Mouse (Mus musculus) kidney, embryonic 16.5 days (tissue): ENCODE data around the gene Ptges. TPM values are rescaled to one million over a fixed set of nuclear protein-coding genes. Genes with fewer than 3 reads are reported as not detected.

ENCODE experiments used
- ATAC-seq: fragments of 200-750 bp; cut with Nextera tagmentation; 2 replicates; pipeline ENCODE4 v1.8.0; 2017; ENCODE audit warnings: moderate TSS enrichment; ENCODE audit not compliant: low FRiP score, low TSS enrichment
- H3K27ac ChIP-seq: fragments of 300-500 bp; sonication (generic); 2 replicates; pipeline ENCODE4 v1.5.1; 2014; ENCODE audit warnings: low read length
- H3K27me3 ChIP-seq: fragments of 300-500 bp; sonication (generic); 2 replicates; pipeline ENCODE4 v1.6.1; 2014; ENCODE audit warnings: low read length, control low read depth, mixed read lengths; ENCODE audit not compliant: insufficient read depth
- H3K36me3 ChIP-seq: fragments of 300-500 bp; sonication (generic); 2 replicates; pipeline ENCODE4 v1.6.1; 2014; ENCODE audit warnings: low read length, control low read depth, mixed read lengths; ENCODE audit not compliant: insufficient read depth
- H3K4me1 ChIP-seq: fragments of 300-500 bp; sonication (generic); 2 replicates; pipeline ENCODE4 v1.6.1; 2014; ENCODE audit warnings: low read length, control low read depth, mixed read lengths; ENCODE audit not compliant: insufficient read depth
- H3K4me2 ChIP-seq: fragments of 300-500 bp; sonication (generic); replicated peaks from 2 replicates; pipeline ENCODE4 v1.6.1; 2014; ENCODE audit warnings: low read depth, low read length
- H3K4me3 ChIP-seq: fragments of 300-500 bp; sonication (generic); 2 replicates; pipeline ENCODE4 v1.5.1; 2014; ENCODE audit warnings: mild to moderate bottlenecking, low read length
- H3K9ac ChIP-seq: fragments of 300-500 bp; sonication (generic); replicated peaks from 2 replicates; pipeline ENCODE4 v1.6.1; 2014; ENCODE audit warnings: low read length
- H3K9me3 ChIP-seq: fragments of 300-500 bp; sonication (generic); 2 replicates; pipeline ENCODE4 v1.6.1; 2016; ENCODE audit warnings: low read length, control low read depth
- WGBS: fragments of 180-500 bp; shearing (Covaris S2); extraction: QIAGEN DNeasy Blood & Tissue Kit; methylation state at CpG from one replicate; pipeline ENCODE4 v1.1.7; 2014; 5-methylcytosine and 5-hydroxymethylcytosine counted together
- polyA plus RNA-seq: library from polyadenylated mRNA; unstranded; fragments of >200 nt; fragmentation: Nextera tagmentation; extraction: Ambion mirVana; gene quantifications from 2 replicates; pipeline ENCODE4 v1.2.1, GENCODE M21; 2015

Gene Ptges
- polyA plus RNA-seq, 1 experiment from 2014 or later: 25.2 TPM

GRCm38 (mm10) chr2:30846723-30847122 is 82.9 kb downstream of the Ptges start:
- H3K27ac ChIP-seq: no peak overlapping the region
- no peak overlapping the region for H3K4me3 ChIP-seq
- WGBS: 30% methylated on average over 6 of the region's 6 CpGs
- no peak overlapping the region; the same call in 1 of the 2 replicates for H3K4me2 ChIP-seq
- peaks cover 30% of the 10 kb centered on the region for H3K4me1 ChIP-seq
- H3K36me3 ChIP-seq: no peaks in the 10 kb centered on the region
- H3K9ac ChIP-seq: 0 out of 2 replicates have a peak overlapping the region, but pooled peaks have one; percentile 22
- no peaks in the 10 kb centered on the region for H3K9me3 ChIP-seq
- no peak for ATAC-seq
- H3K27me3 ChIP-seq: no peaks in the 10 kb centered on the region; the same call in 1 of the 2 replicates

- Histone ChIP-seq H3K36me3 (no peaks in the 10 kb centered on the region), H3K4me3 (peak overlapping the region; percentile 66), H3K9me3 (no peaks in the 10 kb centered on the region), H3K9ac (peak overlapping the region; percentile 78), H3K27me3 (no peaks in the 10 kb centered on the region; the same call in 1 of the 2 replicates), H3K4me1 (peaks cover 30% of the 10 kb centered on the region), H3K4me2 (peak overlapping the region; percentile 91), H3K27ac (no peak overlapping the region)
- ATAC-seq: no peak
- 61% methylated on average over 8 of the region's 8 CpGs for WGBS
These were observed 83.4 kb downstream of the Ptges start for GRCm38 (mm10) chr2:30846236-30846635.

DNA sequence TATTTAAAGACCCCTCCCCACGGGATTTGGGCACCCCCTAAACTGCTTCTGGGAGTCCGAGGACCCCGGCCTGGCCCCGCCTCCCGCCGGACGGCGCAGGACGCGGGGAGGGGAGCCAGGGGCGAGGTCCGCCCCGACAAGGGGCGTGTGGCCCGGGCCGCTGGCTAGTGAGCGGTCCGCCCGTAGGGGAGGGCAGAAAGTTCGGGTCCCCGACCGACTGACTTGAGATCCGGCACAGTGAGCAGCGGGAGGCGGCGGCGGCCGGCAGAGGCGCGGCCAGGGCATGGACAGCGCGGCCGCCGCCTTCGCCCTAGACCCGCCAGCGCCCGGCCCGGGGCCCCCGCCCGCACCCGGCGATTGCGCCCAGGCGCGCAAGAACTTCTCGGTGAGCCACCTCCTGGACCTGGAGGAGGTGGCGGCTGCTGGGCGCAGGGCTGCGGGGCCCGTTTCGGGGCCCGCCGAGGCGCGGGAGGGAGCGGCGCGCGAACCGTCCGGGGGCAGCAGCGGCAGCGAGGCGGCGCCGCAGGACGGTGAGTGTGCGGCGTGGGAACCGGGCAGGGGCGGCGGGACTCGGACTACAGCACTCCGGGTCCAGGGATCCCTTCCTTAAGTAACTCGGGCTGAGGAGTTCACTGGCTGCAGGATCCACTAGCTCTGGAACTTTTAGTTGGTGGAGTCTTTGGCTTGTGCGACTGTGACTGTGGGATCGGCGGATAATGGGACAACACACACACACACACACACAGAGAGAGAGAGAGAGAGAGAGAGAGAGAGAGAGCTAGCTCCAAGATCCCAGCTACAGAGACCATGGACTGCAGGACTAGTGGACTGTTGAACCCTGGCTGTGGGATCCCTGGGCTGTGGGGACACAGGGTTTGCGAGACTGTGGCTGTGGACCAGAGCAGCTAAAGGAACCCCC is 84.3 kb downstream of the Ptges start:
- Histone ChIP-seq H3K4me1 (peaks cover 22% of the 10 kb centered on the region), H3K9me3 (no peaks in the 10 kb centered on the region), H3K9ac (peak overlapping the region; percentile 78), H3K4me3 (peak overlapping the region; percentile 66), H3K4me2 (peak overlapping the region; percentile 91), H3K27ac (no peak overlapping the region), H3K27me3 (no peaks in the 10 kb centered on the region; the same call in 1 of the 2 replicates), H3K36me3 (no peaks in the 10 kb centered on the region)
- 1% methylated on average over 62 of the region's 80 CpGs for WGBS
- ATAC-seq: peak; percentile 68

DNA sequence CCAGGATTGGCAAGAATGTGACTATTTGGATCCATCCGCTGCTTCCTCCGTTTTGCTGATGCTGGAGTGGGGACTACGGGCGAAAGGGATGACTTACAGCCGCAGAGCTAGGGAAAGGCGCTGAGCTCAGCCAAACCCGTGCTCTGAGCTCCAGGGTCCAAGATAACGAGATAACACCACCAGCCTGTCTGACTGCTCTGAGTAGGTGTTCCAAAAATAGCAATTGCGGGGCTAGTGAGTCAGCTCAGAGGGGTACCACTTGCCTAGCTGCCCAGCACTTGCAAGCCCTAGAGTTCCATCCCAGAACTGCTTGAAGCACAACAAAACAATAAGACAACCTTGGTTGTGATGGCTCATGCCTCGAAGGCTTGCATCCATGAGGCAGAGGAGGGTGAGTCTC is 87.0 kb downstream of the Ptges start:
- no peaks in the 10 kb centered on the region for H3K36me3 ChIP-seq
- no peak overlapping the region for H3K4me3 ChIP-seq
- no peaks in the 10 kb centered on the region for H3K9me3 ChIP-seq
- H3K27me3 ChIP-seq: no peaks in the 10 kb centered on the region; the same call in 1 of the 2 replicates
- H3K9ac ChIP-seq: no peak overlapping the region
- H3K4me2 ChIP-seq: no peak overlapping the region
- H3K4me1 ChIP-seq: peaks cover 20% of the 10 kb centered on the region; the same call in 1 of the 2 replicates
- 38% methylated on average over 10 of the region's 10 CpGs for WGBS
- no peak for ATAC-seq
- no peak overlapping the region for H3K27ac ChIP-seq

Other genes starting within 250 kb of the Ptges start
- 5.1 and 5.2 TPM in 2 replicates for gene 1700001O22Rik, start 126.2 kb downstream of the Ptges start, polyA plus RNA-seq
- 92.9 and 94.9 TPM in 2 replicates for gene Ntmt1, start 122.0 kb downstream of the Ptges start, polyA plus RNA-seq
- gene Asb6, start 99.5 kb downstream of the Ptges start, polyA plus RNA-seq: 39.0 and 42.7 TPM in 2 replicates
- 7.7 and 8.0 TPM in 2 replicates for gene Prrx2, start 94.9 kb downstream of the Ptges start, polyA plus RNA-seq
- 38.9 and 40.4 TPM in 2 replicates for gene Tor1b, start 23.1 kb upstream of the Ptges start, polyA plus RNA-seq
- gene Tor1a, start 38.1 kb upstream of the Ptges start, polyA plus RNA-seq: 80.3 and 83.9 TPM in 2 replicates
- 63.0 and 64.0 TPM in 2 replicates for gene BC005624, start 52.3 kb upstream of the Ptges start, polyA plus RNA-seq
- 22.6 and 26.3 TPM in 2 replicates for gene Usp20, start 52.4 kb upstream of the Ptges start, polyA plus RNA-seq
- gene Fnbp1, start 212.1 kb upstream of the Ptges start, polyA plus RNA-seq: 19.4 and 24.3 TPM in 2 replicates
- 38.3 and 41.6 TPM in 2 replicates for gene Gpr107, start 222.5 kb upstream of the Ptges start, polyA plus RNA-seq